Mouse (Mus musculus) spleen, adult 2 months (tissue): ENCODE results near the gene Spdl1.

Experiments used
- CTCF ChIP-seq: fragments of 200-500 bp; IDR thresholded peaks from 2 replicates; pipeline ENCODE4 v1.5.1; 2011; ENCODE audit warnings: mild to moderate bottlenecking, inconsistent platforms; ENCODE audit not compliant: insufficient read depth, insufficient read length, insufficient replicate concordance; ENCODE audit errors: extremely low read depth
- POLR2A ChIP-seq: fragments of 200-500 bp; IDR thresholded peaks from 2 replicates; pipeline ENCODE4 v1.6.1; 2011; ENCODE audit warnings: low read depth, low read length, inconsistent platforms

GRCm38 (mm10) chr11:34840283-34840682, 6.8 kb upstream of the Spdl1 start:
- TF ChIP-seq CTCF (no peak), POLR2A (no peak)
